Mouse (Mus musculus): ENCODE data around the gene Trim69. TPM values are rescaled to one million over a fixed set of nuclear protein-coding genes. Genes with fewer than 3 reads are reported as not detected.
"Not testable (repeated sequence)": the region's sequence is repeated elsewhere in the genome, so short reads cannot be mapped to it uniquely, and the experiment has no call there.

Gene Trim69
- total RNA-seq, 2 experiments from 2014 or later, result not detected

GRCm38 (mm10) chr2:122206440-122207107, 46.1 kb downstream of the Trim69 start:
- no peak for DNase-seq (ENCODE audit: low spot score in 2 of 2)

GRCm38 (mm10) chr2:122210534-122211228, 50.2 kb downstream of the Trim69 start:
- no peak for DNase-seq (ENCODE audit: low spot score in 2 of 2)

GRCm38 (mm10) chr2:122217075-122217474, 56.6 kb downstream of the Trim69 start:
- DNase-seq (ENCODE audit: low spot score in 2 of 2), result not testable (repeated sequence)

GRCm38 (mm10) chr2:122218234-122218633, 57.7 kb downstream of the Trim69 start:
- no peak for DNase-seq (ENCODE audit: low spot score in 2 of 2)

- DNase-seq (ENCODE audit: low spot score in 2 of 2), result no peak
These were observed 60.9 kb downstream of the Trim69 start for GRCm38 (mm10) chr2:122221378-122221777.

GRCm38 (mm10) chr2:122221798-122222197, 61.3 kb downstream of the Trim69 start:
- no peak for DNase-seq (ENCODE audit: low spot score in 2 of 2)

- DNase-seq (ENCODE audit: low spot score in 2 of 2), result no peak
These were observed 61.8 kb downstream of the Trim69 start for GRCm38 (mm10) chr2:122222272-122222671.

GRCm38 (mm10) chr2:122223654-122224053, 63.2 kb downstream of the Trim69 start:
- DNase-seq (ENCODE audit: low spot score in 2 of 2), result no peak

Other genes starting within 250 kb of the Trim69 start
- 10 to 100 TPM; 34.0 to 37.8 TPM for gene Ctdspl2, start 204.7 kb upstream of the Trim69 start, total RNA-seq (2021)
- gene Mageb3, start 204.6 kb upstream of the Trim69 start, total RNA-seq (2021), result under 1 TPM in 1 of 2 experiments, not detected in 1; 0.21 TPM
- gene Eif3j1, start 132.2 kb upstream of the Trim69 start, total RNA-seq (2021), result 10 to 100 TPM; 17.2 to 17.9 TPM
- gene Spg11, start 42.3 kb upstream of the Trim69 start, total RNA-seq (2021), result 10 to 100 TPM; 15.9 to 16.1 TPM
- 100 to 1,000 TPM; 121 to 139 TPM for gene B2m, start 13.0 kb upstream of the Trim69 start, total RNA-seq (2021)
- gene Patl2, start 25.5 kb downstream of the Trim69 start, total RNA-seq (2021), result under 1 TPM in 1 of 2 experiments, not detected in 1; 0.14 TPM
- not detected for gene Terb2, start 25.6 kb downstream of the Trim69 start, total RNA-seq (2021)
- 10 to 100 TPM; 19.4 to 20.4 TPM for gene Sord, start 74.0 kb downstream of the Trim69 start, total RNA-seq (2021)
- not detected for gene Duox2, start 137.7 kb downstream of the Trim69 start, total RNA-seq (2021)
- gene Duoxa2, start 138.2 kb downstream of the Trim69 start, total RNA-seq (2021), result not detected
- gene Duoxa1, start 153.0 kb downstream of the Trim69 start, total RNA-seq (2021), result under 1 TPM in 1 of 2 experiments, not detected in 1; 0.23 TPM
- gene Duox1, start 155.0 kb downstream of the Trim69 start, total RNA-seq (2021), result not detected
- gene Shf, start 208.5 kb downstream of the Trim69 start, total RNA-seq (2021), result 10 to 100 TPM; 70.5 to 76.1 TPM